Mouse (Mus musculus) olfactory bulb, adult 2 months (tissue): ENCODE measurements around the gene Rhof.

Experiments
- CTCF ChIP-seq: fragments of 200-500 bp; IDR thresholded peaks from 2 replicates; pipeline ENCODE4 v1.5.1; 2012; ENCODE audit warnings: low read depth, mild to moderate bottlenecking, low read length, moderate library complexity; ENCODE audit not compliant: insufficient read depth
- POLR2A ChIP-seq: fragments of 200-500 bp; IDR thresholded peaks from 2 replicates; pipeline ENCODE4 v1.6.1; 2012; ENCODE audit warnings: mild to moderate bottlenecking, low read depth, low read length, moderate library complexity; ENCODE audit not compliant: insufficient read depth

GRCm38 (mm10) chr5:123125105-123125504, 7.4 kb downstream of the Rhof start:
- no peak for TF ChIP-seq CTCF
- TF ChIP-seq POLR2A, result no peak
